ENCODE assay signal across 16 mouse cellular contexts in genomic region chr12:54819181-54819935, GRCm38 (mm10). TPM values are rescaled to one million over a fixed set of nuclear protein-coding genes. Genes with fewer than 3 reads are reported as not detected.
DNase-seq lines count a peak whose midpoint lies in the region; ATAC-seq and TF ChIP-seq lines count a peak whose summit lies in the region.
"Had no signal": no experiment of that assay in that cellular context is flagged by ENCODE, and none has a peak within 500 bp of the region (broad histone marks: within the 10 kb centered on the region; RNA-seq: fewer than 3 reads in every experiment).

No protein-coding gene starts in this region.

- WGBS in kidney, embryonic 15.5 days: 67% methylated on average over 6 of the region's 6 CpGs
- WGBS in stomach, embryonic 16.5 days: 52% methylated on average over 6 of the region's 6 CpGs

- TF ChIP-seq CTCF in Patski (IDR thresholded peaks at IDR 0.05): no peak

- no peak overlapping the region for H3K27ac ChIP-seq in kidney, embryonic 15.5 days
- 0 out of 2 replicates have a peak overlapping the region, but pooled peaks have one; percentile 19 for H3K27ac ChIP-seq in stomach, embryonic 16.5 days (ENCODE audit: low read length)
- H3K27ac ChIP-seq: gastrocnemius, adult 2 months; hindbrain, embryonic 15.5 days; midbrain, embryonic 10.5 days had no signal

- no peaks in the 10 kb centered on the region for H3K27me3 ChIP-seq in kidney, embryonic 15.5 days
- H3K27me3 ChIP-seq in Patski: no peaks in the 10 kb centered on the region
- H3K27me3 ChIP-seq in stomach, embryonic 16.5 days (ENCODE audit: control insufficient read depth, insufficient read depth, low read length): no peaks in the 10 kb centered on the region
- H3K27me3 ChIP-seq: hindbrain, embryonic 15.5 days had no signal

- 0 out of 2 replicates have a peak, but pooled peaks cover 3% of the 10 kb centered on the region for H3K4me1 ChIP-seq in kidney, embryonic 15.5 days
- H3K4me1 ChIP-seq in stomach, embryonic 16.5 days (ENCODE audit: control insufficient read depth, insufficient read depth, low read length): 0 out of 2 replicates have a peak, but pooled peaks cover 7% of the 10 kb centered on the region
- H3K4me1 ChIP-seq: hindbrain, embryonic 15.5 days; midbrain, embryonic 10.5 days had no signal

- no peak overlapping the region for H3K4me3 ChIP-seq in kidney, embryonic 15.5 days (replicated peaks)
- H3K4me3 ChIP-seq in stomach, embryonic 16.5 days (replicated peaks; ENCODE audit: low read length): no peak overlapping the region
- H3K4me3 ChIP-seq: gastrocnemius, adult 2 months; hindbrain, embryonic 15.5 days; midbrain, embryonic 10.5 days had no signal

- no peak for ATAC-seq in kidney, embryonic 15.5 days (replicated peaks; ENCODE audit: low FRiP score)
- no peak for ATAC-seq in Patski
- ATAC-seq in stomach, embryonic 16.5 days (ENCODE audit: insufficient read depth, low FRiP score): no peak
- ATAC-seq: forebrain, embryonic 16.5 days had no signal

- POLR2A ChIA-PET in Patski (lab: Charles Lee): no interaction called here

- no peaks in the 10 kb centered on the region for H3K9me3 ChIP-seq in kidney, embryonic 15.5 days (replicated peaks)
- no peaks in the 10 kb centered on the region for H3K9me3 ChIP-seq in stomach, embryonic 16.5 days (replicated peaks; ENCODE audit: control insufficient read depth, low read length)
- H3K9me3 ChIP-seq: hindbrain, embryonic 15.5 days; midbrain, embryonic 10.5 days had no signal

- H3K36me3 ChIP-seq in kidney, embryonic 15.5 days: no peaks in the 10 kb centered on the region
- no peaks in the 10 kb centered on the region for H3K36me3 ChIP-seq in stomach, embryonic 16.5 days (ENCODE audit: control insufficient read depth, insufficient read depth, low read length)
- H3K36me3 ChIP-seq: hindbrain, embryonic 15.5 days; midbrain, embryonic 10.5 days had no signal

- no peak overlapping the region for H3K4me2 ChIP-seq in kidney, embryonic 15.5 days
- no peak overlapping the region for H3K4me2 ChIP-seq in stomach, embryonic 16.5 days (ENCODE audit: low read depth, low read length)
- H3K4me2 ChIP-seq: hindbrain, embryonic 15.5 days; liver, embryonic 11.5 days had no signal

- peak; percentile 82 for DNase-seq in kidney, adult 11 months
- peak; percentile 38 for DNase-seq in Patski (ENCODE audit: low read depth, low spot score)
- peak; percentile 92 for DNase-seq in kidney, adult 9 months
- DNase-seq in ovary, postnatal 14 days (ENCODE audit: low spot score): no peak
- no peak for DNase-seq in B cell, adult 2 months
- DNase-seq: adrenal gland, postnatal 36 days; cerebellum, postnatal 25 days; gastrocnemius, adult 2 months; heart, adult 18-20 months; left cerebral cortex, postnatal 4 days had no signal

- CTCF ChIA-PET in Patski (lab: Charles Lee): interaction anchor here (1.0 kb wide), 1 partner anchor 31 kb away, joined by 3 read pairs; no protein-coding TSS in a partner anchor

- H3K9ac ChIP-seq in kidney, embryonic 15.5 days: no peak overlapping the region
- no peak overlapping the region for H3K9ac ChIP-seq in stomach, embryonic 16.5 days (ENCODE audit: low read length)
- H3K9ac ChIP-seq: hindbrain, embryonic 15.5 days had no signal

- in situ Hi-C loops in Patski (cut with MboI; ENCODE audit: low pct_unique_long_range_greater_than_20kb): no loop called here

RNA-seq across cellular contexts. Expression of gene Snx6, which starts 23.9 kb away (rescaled TPM):
- polyA plus RNA-seq in kidney, embryonic 15.5 days (2015; fragmentation: Nextera tagmentation; extraction: Ambion mirVana): 186 and 200 TPM in 2 replicates
- polyA plus RNA-seq in Patski (2021): 114 TPM
- polyA plus RNA-seq in stomach, embryonic 16.5 days (2015; fragmentation: Nextera tagmentation; extraction: Ambion mirVana): 167 and 175 TPM in 2 replicates

RNA-seq across cellular contexts. Expression of gene Cfl2, which starts 43.3 kb away (rescaled TPM):
- 192 and 207 TPM in 2 replicates for polyA plus RNA-seq in kidney, embryonic 15.5 days (2015; fragmentation: Nextera tagmentation; extraction: Ambion mirVana)
- polyA plus RNA-seq in Patski (2021): 223 TPM
- polyA plus RNA-seq in stomach, embryonic 16.5 days (2015; fragmentation: Nextera tagmentation; extraction: Ambion mirVana): 179 and 211 TPM in 2 replicates

Comparison
In these comparisons a context has a peak if more than half of its experiments do, and no peak if none do; other contexts are left out.
1. DNase-seq: peak in kidney, adult 11 months (single experiment), Patski (single experiment) and kidney, adult 9 months (single experiment); none in ovary, postnatal 14 days (single experiment) and B cell, adult 2 months (0 of 2).